Mouse (Mus musculus) megakaryocyte, embryonic 14.5 days (primary cell): ENCODE data around the gene Slc25a45.

ENCODE experiments used
- FLI1 ChIP-seq: IDR thresholded peaks from 2 replicates; pipeline ENCODE4 v1.6.1; 2012; ENCODE audit warnings: low read length, inconsistent platforms, mixed read lengths
- GATA1 ChIP-seq: IDR thresholded peaks from 3 replicates; pipeline ENCODE4 v1.6.1; 2012; ENCODE audit warnings: mixed read lengths, low read length, inconsistent platforms, borderline replicate concordance

GRCm38 (mm10) chr19:5856604-5857003 is 21.0 kb upstream of the Slc25a45 start:
- TF ChIP-seq GATA1 (no peak), FLI1 (no peak)
